Mouse (Mus musculus): Measurements from ENCODE around the gene Prune2. TPM values are rescaled to one million over a fixed set of nuclear protein-coding genes. Genes with fewer than 3 reads are reported as not detected.

Gene Prune2
- polyA plus RNA-seq, 1 experiment from 2014 or later: 5.0 TPM

GRCm38 (mm10) chr19:17226096-17226495 is 270.2 kb downstream of the Prune2 start:
- Histone ChIP-seq H3K4me2 (replicated peaks) (no peak overlapping the region), H3K36me3 (no peaks in the 10 kb centered on the region), H3K4me3 (no peak overlapping the region), H3K9me3 (no peaks in the 10 kb centered on the region; the same call in 1 of the 2 replicates), H3K9ac (no peak overlapping the region), H3K27me3 (replicated peaks) (no peaks in the 10 kb centered on the region), H3K4me1 (no peaks in the 10 kb centered on the region), H3K27ac (no peak overlapping the region)
- WGBS: 84% methylated on average over 8 of the region's 8 CpGs
- ATAC-seq (ENCODE audit: low FRiP score, low read depth): no peak

- no peaks in the 10 kb centered on the region for H3K4me1 ChIP-seq
- H3K4me2 ChIP-seq (replicated peaks): no peak overlapping the region
- H3K27ac ChIP-seq: no peak overlapping the region
- H3K9ac ChIP-seq: no peak overlapping the region
- no peak overlapping the region for H3K4me3 ChIP-seq
- WGBS: 96% methylated on average over 1 of the region's 1 CpGs
- no peaks in the 10 kb centered on the region; the same call in 1 of the 2 replicates for H3K9me3 ChIP-seq
- H3K27me3 ChIP-seq (replicated peaks): no peaks in the 10 kb centered on the region
- ATAC-seq (ENCODE audit: low FRiP score, low read depth): no peak
- H3K36me3 ChIP-seq: no peaks in the 10 kb centered on the region
Measured at GRCm38 (mm10) chr19:17230013-17230412, 274.1 kb downstream of the Prune2 start.

- WGBS: 91% methylated on average over 3 of the region's 3 CpGs
- Histone ChIP-seq H3K27me3 (replicated peaks) (no peaks in the 10 kb centered on the region), H3K9me3 (no peaks in the 10 kb centered on the region), H3K4me2 (replicated peaks) (no peak overlapping the region), H3K27ac (no peak overlapping the region), H3K4me3 (no peak overlapping the region), H3K9ac (no peak overlapping the region), H3K36me3 (no peaks in the 10 kb centered on the region), H3K4me1 (no peaks in the 10 kb centered on the region)
- no peak for ATAC-seq (ENCODE audit: low FRiP score, low read depth)
Measured at GRCm38 (mm10) chr19:17238471-17238870, 282.6 kb downstream of the Prune2 start.

- no peaks in the 10 kb centered on the region for H3K4me1 ChIP-seq
- no peak overlapping the region for H3K9ac ChIP-seq
- no peaks in the 10 kb centered on the region for H3K27me3 ChIP-seq (replicated peaks)
- H3K36me3 ChIP-seq: no peaks in the 10 kb centered on the region
- H3K9me3 ChIP-seq: no peaks in the 10 kb centered on the region
- no peak overlapping the region for H3K4me3 ChIP-seq
- ATAC-seq (ENCODE audit: low FRiP score, low read depth): no peak
- H3K27ac ChIP-seq: no peak overlapping the region
- 91% methylated on average over 7 of the region's 7 CpGs for WGBS
- no peak overlapping the region for H3K4me2 ChIP-seq (replicated peaks)
Measured at GRCm38 (mm10) chr19:17240170-17241077, 284.5 kb downstream of the Prune2 start.

- H3K27me3 ChIP-seq (replicated peaks): no peaks in the 10 kb centered on the region
- no peak overlapping the region for H3K4me3 ChIP-seq
- WGBS: 88% methylated on average over 1 of the region's 1 CpGs
- H3K9ac ChIP-seq: no peak overlapping the region
- no peak for ATAC-seq (ENCODE audit: low FRiP score, low read depth)
- H3K4me1 ChIP-seq: no peaks in the 10 kb centered on the region
- no peaks in the 10 kb centered on the region for H3K36me3 ChIP-seq
- no peak overlapping the region for H3K4me2 ChIP-seq (replicated peaks)
- H3K27ac ChIP-seq: no peak overlapping the region
- no peaks in the 10 kb centered on the region for H3K9me3 ChIP-seq
Measured at GRCm38 (mm10) chr19:17241206-17241605, 285.3 kb downstream of the Prune2 start.

GRCm38 (mm10) chr19:17242962-17243361 is 287.0 kb downstream of the Prune2 start:
- H3K27ac ChIP-seq: no peak overlapping the region
- no peaks in the 10 kb centered on the region for H3K27me3 ChIP-seq (replicated peaks)
- no peaks in the 10 kb centered on the region for H3K9me3 ChIP-seq
- no peak overlapping the region for H3K4me2 ChIP-seq (replicated peaks)
- WGBS: 84% methylated on average over 5 of the region's 5 CpGs
- no peak for ATAC-seq (ENCODE audit: low FRiP score, low read depth)
- H3K9ac ChIP-seq: no peak overlapping the region
- no peaks in the 10 kb centered on the region for H3K4me1 ChIP-seq
- no peaks in the 10 kb centered on the region for H3K36me3 ChIP-seq
- no peak overlapping the region for H3K4me3 ChIP-seq

GRCm38 (mm10) chr19:17244544-17244943 is 288.6 kb downstream of the Prune2 start:
- Histone ChIP-seq H3K4me3 (no peak overlapping the region), H3K27ac (no peak overlapping the region), H3K9me3 (no peaks in the 10 kb centered on the region), H3K4me1 (no peaks in the 10 kb centered on the region), H3K36me3 (no peaks in the 10 kb centered on the region), H3K4me2 (replicated peaks) (no peak overlapping the region), H3K9ac (no peak overlapping the region), H3K27me3 (replicated peaks) (no peaks in the 10 kb centered on the region)
- ATAC-seq (ENCODE audit: low FRiP score, low read depth): no peak
- 78% methylated on average over 7 of the region's 7 CpGs for WGBS

- Histone ChIP-seq H3K9ac (no peak overlapping the region), H3K27ac (no peak overlapping the region), H3K27me3 (replicated peaks) (no peaks in the 10 kb centered on the region), H3K4me3 (no peak overlapping the region), H3K36me3 (no peaks in the 10 kb centered on the region), H3K4me1 (no peaks in the 10 kb centered on the region), H3K9me3 (no peaks in the 10 kb centered on the region), H3K4me2 (replicated peaks) (no peak overlapping the region)
- whole genome bisulfite sequencing: 87% methylated on average over 8 of the region's 8 CpGs
- ATAC-seq (ENCODE audit: low FRiP score, low read depth): no peak
Measured at GRCm38 (mm10) chr19:17247352-17247925, 291.5 kb downstream of the Prune2 start.

- ATAC-seq (ENCODE audit: low FRiP score, low read depth): no peak
- WGBS: 78% methylated on average over 9 of the region's 9 CpGs
- no peak overlapping the region for H3K4me3 ChIP-seq
Measured at GRCm38 (mm10) chr19:17249691-17250090, 293.8 kb downstream of the Prune2 start.

GRCm38 (mm10) chr19:17250801-17251200 is 294.9 kb downstream of the Prune2 start:
- 83% methylated on average over 7 of the region's 7 CpGs for WGBS
- Histone ChIP-seq H3K9me3 (no peaks in the 10 kb centered on the region), H3K4me2 (replicated peaks) (no peak overlapping the region), H3K27me3 (replicated peaks) (no peaks in the 10 kb centered on the region), H3K27ac (no peak overlapping the region), H3K4me3 (no peak overlapping the region), H3K36me3 (no peaks in the 10 kb centered on the region), H3K4me1 (no peaks in the 10 kb centered on the region), H3K9ac (no peak overlapping the region)
- ATAC-seq (ENCODE audit: low FRiP score, low read depth): no peak

More at GRCm38 (mm10) chr19:17249691-17250090, 293.8 kb downstream of the Prune2 start:
- Histone ChIP-seq H3K27me3 (replicated peaks) (no peaks in the 10 kb centered on the region), H3K36me3 (no peaks in the 10 kb centered on the region), H3K9me3 (no peaks in the 10 kb centered on the region), H3K4me1 (no peaks in the 10 kb centered on the region), H3K9ac (no peak overlapping the region), H3K4me2 (replicated peaks) (no peak overlapping the region), H3K27ac (no peak overlapping the region)

GRCm38 (mm10) chr19:17251453-17251852 is 295.5 kb downstream of the Prune2 start:
- Histone ChIP-seq H3K36me3 (no peaks in the 10 kb centered on the region), H3K9ac (no peak overlapping the region), H3K4me2 (replicated peaks) (no peak overlapping the region), H3K27ac (no peak overlapping the region), H3K4me1 (peaks cover 4% of the 10 kb centered on the region; the same call in 1 of the 2 replicates), H3K27me3 (replicated peaks) (no peaks in the 10 kb centered on the region), H3K9me3 (no peaks in the 10 kb centered on the region), H3K4me3 (no peak overlapping the region)
- ATAC-seq (ENCODE audit: low FRiP score, low read depth): no peak
- 89% methylated on average over 8 of the region's 8 CpGs for whole genome bisulfite sequencing

- Histone ChIP-seq H3K9me3 (no peaks in the 10 kb centered on the region), H3K27ac (no peak overlapping the region), H3K4me3 (no peak overlapping the region), H3K9ac (no peak overlapping the region), H3K36me3 (no peaks in the 10 kb centered on the region), H3K4me1 (peaks cover 5% of the 10 kb centered on the region; the same call in 1 of the 2 replicates), H3K4me2 (replicated peaks) (no peak overlapping the region), H3K27me3 (replicated peaks) (no peaks in the 10 kb centered on the region)
- 74% methylated on average over 3 of the region's 3 CpGs for WGBS
- ATAC-seq (ENCODE audit: low FRiP score, low read depth): no peak
Measured at GRCm38 (mm10) chr19:17252845-17253244, 296.9 kb downstream of the Prune2 start.
